Mouse (Mus musculus): ENCODE measurements around the gene Mpnd.

Mpnd gene

GRCm38 (mm10) chr17:56022989-56023290 is 17.4 kb downstream of the Mpnd start:
- no peak for TF ChIP-seq GATA4 (IDR thresholded peaks at IDR 0.05; ENCODE audit: insufficient replicate concordance, low read length)

- TF ChIP-seq GATA4 (IDR thresholded peaks at IDR 0.05; ENCODE audit: insufficient replicate concordance, low read length) = no peak
Observed at GRCm38 (mm10) chr17:56023386-56023785, 17.9 kb downstream of the Mpnd start.

GRCm38 (mm10) chr17:56024476-56024875 is 19.0 kb downstream of the Mpnd start:
- no peak for TF ChIP-seq GATA4 (IDR thresholded peaks at IDR 0.05; ENCODE audit: insufficient replicate concordance, low read length)

DNA sequence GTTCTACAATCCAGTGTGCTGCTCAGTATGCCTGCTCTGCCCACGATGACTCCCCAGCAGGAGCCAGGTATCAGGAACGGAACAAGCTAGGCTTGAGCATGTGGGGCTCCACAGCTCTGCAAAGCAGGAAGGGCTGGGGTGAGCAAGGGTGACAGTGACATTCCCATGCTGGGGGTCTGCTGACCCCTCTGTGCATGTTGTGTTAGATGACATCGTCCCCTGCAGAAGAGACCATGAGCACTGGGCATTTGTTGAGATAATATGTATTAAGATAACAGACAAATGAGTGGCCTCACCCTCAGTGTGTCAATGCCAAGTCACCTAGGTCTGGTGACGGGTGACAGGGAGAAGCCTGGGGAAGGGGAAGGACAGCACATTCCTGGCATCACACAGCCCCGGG is 19.4 kb downstream of the Mpnd start:
- no peak for TF ChIP-seq GATA4 (IDR thresholded peaks at IDR 0.05; ENCODE audit: insufficient replicate concordance, low read length)

DNA sequence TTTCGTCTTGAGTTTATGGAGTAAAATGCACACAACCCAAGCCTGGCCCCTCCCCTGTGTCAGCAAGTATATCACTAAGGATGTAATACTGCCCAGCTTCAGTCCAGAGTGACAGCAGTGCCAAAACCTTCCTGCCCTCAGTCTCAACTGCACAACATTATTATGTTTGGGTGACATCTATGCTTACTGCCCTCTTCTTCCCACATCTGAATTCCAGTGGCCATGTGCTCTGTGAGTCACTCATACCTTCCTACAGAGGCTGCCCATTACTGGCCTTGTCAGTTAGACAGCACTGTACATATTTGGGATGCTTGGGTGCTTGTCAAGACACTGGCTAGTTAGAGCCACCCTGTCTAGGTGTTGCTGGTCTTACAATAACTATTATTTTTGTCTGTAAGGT is 20.8 kb downstream of the Mpnd start:
- no peak for TF ChIP-seq GATA4 (IDR thresholded peaks at IDR 0.05; ENCODE audit: insufficient replicate concordance, low read length)

DNA sequence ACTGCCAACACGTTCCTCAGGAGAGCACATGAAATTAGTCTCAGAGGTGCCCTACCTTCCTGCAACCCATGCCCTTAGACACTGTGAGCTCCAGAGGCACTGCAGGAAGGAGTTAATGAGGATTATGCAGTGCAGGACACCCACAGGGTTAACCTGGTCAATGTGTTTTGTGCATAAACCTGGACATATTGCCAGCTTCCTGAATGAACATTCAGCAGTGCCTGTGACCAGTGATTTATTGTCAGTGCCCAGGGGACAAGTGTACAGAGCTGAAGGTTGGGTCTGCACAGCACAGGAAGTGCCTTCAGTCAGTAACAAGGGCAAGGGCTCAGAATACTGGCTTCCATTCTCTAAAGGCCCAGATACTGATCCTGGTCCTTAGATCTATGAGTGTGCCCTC is 21.4 kb downstream of the Mpnd start:
- TF ChIP-seq GATA4 (IDR thresholded peaks at IDR 0.05; ENCODE audit: insufficient replicate concordance, low read length) = no peak

- TF ChIP-seq GATA4 (IDR thresholded peaks at IDR 0.05; ENCODE audit: insufficient replicate concordance, low read length) = no peak; the same call in 1 of the 2 replicates
Observed at GRCm38 (mm10) chr17:56027801-56028441, 22.4 kb downstream of the Mpnd start.

DNA sequence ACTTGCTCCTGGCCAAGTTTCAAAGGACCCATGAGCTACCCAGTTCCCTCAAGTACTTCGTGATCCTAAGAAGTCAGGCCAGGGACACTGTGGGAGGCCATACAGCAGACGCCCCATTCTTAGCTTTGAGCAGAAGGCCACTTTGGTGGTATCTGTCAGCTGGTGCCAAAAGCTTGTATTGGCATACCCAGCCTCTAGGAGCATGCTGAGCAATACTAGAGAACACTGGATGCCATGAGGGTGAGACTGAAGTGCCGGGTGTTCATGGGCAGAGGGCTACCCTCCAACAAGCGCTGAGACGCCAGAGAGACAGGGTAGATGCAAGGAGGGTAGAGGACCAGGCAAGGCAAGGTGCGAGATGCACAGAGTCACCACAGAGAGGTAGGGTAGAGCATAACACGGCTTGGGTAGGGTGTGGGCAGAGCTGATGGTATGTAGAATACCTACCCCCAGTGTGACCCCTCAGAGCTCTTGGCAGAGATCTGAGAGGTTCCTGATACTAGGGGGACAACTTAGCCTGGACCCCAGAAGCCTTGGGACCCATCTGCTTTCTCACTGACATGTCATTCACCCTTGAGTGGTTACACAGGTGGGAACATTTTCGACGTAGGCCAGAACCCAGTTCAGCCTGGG is 24.8 kb downstream of the Mpnd start:
- TF ChIP-seq GATA4 (IDR thresholded peaks at IDR 0.05; ENCODE audit: insufficient replicate concordance, low read length) = no peak

DNA sequence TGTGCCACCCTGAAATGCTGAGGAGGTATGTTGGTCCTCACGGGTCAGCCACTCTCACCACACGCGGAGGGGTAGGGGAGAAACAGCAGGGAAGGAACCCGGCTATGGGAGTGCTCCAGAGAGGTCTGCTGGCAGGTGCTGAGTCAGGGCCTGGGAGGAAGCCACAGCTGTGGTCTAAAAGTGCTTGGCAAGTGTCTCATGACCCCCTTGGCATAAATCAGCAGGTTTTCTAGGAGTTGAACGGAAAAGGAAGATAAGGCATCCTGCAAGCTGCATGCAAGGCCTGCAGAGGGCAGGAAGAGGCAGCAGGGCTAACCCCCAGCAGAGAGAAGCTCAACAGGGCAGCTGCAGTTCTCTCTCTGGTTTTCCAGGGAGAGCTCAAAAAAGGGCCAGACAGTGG is 25.4 kb downstream of the Mpnd start:
- TF ChIP-seq GATA4 (IDR thresholded peaks at IDR 0.05; ENCODE audit: insufficient replicate concordance, low read length) = peak; percentile 61; the same call in 1 of the 2 replicates

- no peak for TF ChIP-seq GATA4 (IDR thresholded peaks at IDR 0.05; ENCODE audit: insufficient replicate concordance, low read length)
Observed at GRCm38 (mm10) chr17:56031431-56031830, 25.9 kb downstream of the Mpnd start.

- no peak for TF ChIP-seq GATA4 (IDR thresholded peaks at IDR 0.05; ENCODE audit: insufficient replicate concordance, low read length)
Observed at GRCm38 (mm10) chr17:56032127-56032733, 26.7 kb downstream of the Mpnd start.

GRCm38 (mm10) chr17:56032831-56033230 is 27.3 kb downstream of the Mpnd start:
- no peak for TF ChIP-seq GATA4 (IDR thresholded peaks at IDR 0.05; ENCODE audit: insufficient replicate concordance, low read length)

DNA sequence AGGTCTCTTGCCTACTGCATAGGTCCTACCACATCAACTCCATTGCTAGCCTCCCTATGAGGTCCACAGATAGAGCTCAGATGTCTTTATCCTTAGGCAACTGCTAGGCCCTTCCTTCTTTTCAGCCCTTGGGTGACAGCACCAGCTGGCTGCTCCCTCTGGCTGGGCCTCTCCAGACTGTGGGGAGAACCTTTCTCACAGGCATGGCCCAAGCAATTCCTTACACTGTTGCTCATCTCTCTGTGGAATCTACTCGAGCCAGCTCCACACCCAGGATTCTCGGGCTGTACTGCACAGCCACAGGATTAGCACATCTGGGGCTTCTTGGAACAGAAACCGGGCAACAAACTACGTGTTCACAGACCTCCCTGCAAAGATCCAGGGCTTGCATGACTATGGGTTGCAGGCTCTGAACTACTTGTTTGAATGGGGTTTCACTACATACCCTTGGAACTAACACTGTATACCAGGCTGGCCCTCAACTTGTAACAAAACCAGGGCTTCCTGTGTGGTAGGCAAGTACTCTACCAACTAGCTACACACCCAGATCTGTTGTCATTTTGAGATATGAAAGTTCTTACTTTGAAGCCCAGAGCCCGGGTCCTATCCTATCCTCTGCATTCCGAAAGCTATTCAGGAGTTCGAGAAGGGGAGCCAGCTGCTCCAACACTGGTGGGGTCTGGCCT is 28.7 kb downstream of the Mpnd start:
- no peak for TF ChIP-seq GATA4 (IDR thresholded peaks at IDR 0.05; ENCODE audit: insufficient replicate concordance, low read length)

DNA sequence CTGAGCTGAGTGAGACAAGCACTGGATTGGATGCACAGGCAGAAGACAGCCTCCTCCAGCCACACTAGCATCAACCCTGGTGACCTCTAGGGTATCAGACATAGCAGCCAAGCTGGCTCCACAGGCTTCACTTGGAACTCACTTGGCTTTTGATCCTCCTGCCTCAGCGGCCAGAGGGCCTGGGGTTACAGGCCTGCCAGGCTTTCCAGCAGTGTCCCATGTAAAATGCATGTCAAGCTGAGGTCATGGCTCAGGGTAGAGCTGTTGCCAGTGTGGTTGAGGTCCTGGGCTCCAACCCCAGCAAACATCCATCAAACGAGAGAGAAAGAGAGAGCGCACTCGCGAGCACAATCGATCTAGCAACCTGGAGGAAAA is 29.2 kb downstream of the Mpnd start:
- no peak for TF ChIP-seq GATA4 (IDR thresholded peaks at IDR 0.05; ENCODE audit: insufficient replicate concordance, low read length)

- no peak for TF ChIP-seq GATA4 (IDR thresholded peaks at IDR 0.05; ENCODE audit: insufficient replicate concordance, low read length)
Observed at GRCm38 (mm10) chr17:56035216-56035615, 29.7 kb downstream of the Mpnd start.

Data from liver, adult (tissue).